Mouse (Mus musculus) heart, embryonic 10.5 days (tissue): ENCODE measurements at regions not wholly inside any gene's neighbourhood (a gene's known extent, or its start where the extent isn't known, plus 50 kb on each side); places are given as distances from the start of the nearest gene placed in this dataset.
A peak's percentile ranks its signal among the peaks of the same experiment; 100 is the strongest.

Experiments used
- DNase-seq: peaks from one replicate; pipeline ENCODE4 v3.0.0-alpha.2; 2017; ENCODE audit warnings: low spot score
- H3K27ac ChIP-seq: fragments of 300-500 bp; sonication (generic); 2 replicates; pipeline ENCODE4 v1.5.1; 2016; ENCODE audit warnings: mild to moderate bottlenecking
- H3K27me3 ChIP-seq: fragments of 300-500 bp; sonication (generic); 2 replicates; pipeline ENCODE4 v1.6.1; 2016; ENCODE audit warnings: mild to moderate bottlenecking; ENCODE audit not compliant: poor library complexity, insufficient read depth, severe bottlenecking
- H3K36me3 ChIP-seq: fragments of 300-500 bp; sonication (generic); 2 replicates; pipeline ENCODE4 v1.6.1; 2016; ENCODE audit warnings: mild to moderate bottlenecking, moderate library complexity
- H3K4me1 ChIP-seq: fragments of 300-500 bp; sonication (generic); 2 replicates; pipeline ENCODE4 v1.6.1; 2016; ENCODE audit warnings: mild to moderate bottlenecking
- H3K4me3 ChIP-seq: fragments of 300-500 bp; sonication (generic); 2 replicates; pipeline ENCODE4 v1.5.1; 2016; ENCODE audit warnings: mild to moderate bottlenecking, moderate library complexity
- H3K9me3 ChIP-seq: fragments of 300-500 bp; sonication (generic); 2 replicates; pipeline ENCODE4 v1.6.1; 2016; ENCODE audit warnings: mild to moderate bottlenecking, moderate library complexity
- WGBS: fragments of 180-500 bp; shearing (Covaris S2); methylation state at CpG from one replicate; pipeline ENCODE4 v1.1.7; 2016; 5-methylcytosine and 5-hydroxymethylcytosine counted together

- Histone ChIP-seq H3K27ac (no peak overlapping the region), H3K27me3 (peaks cover 10% of the 10 kb centered on the region; the same call in 1 of the 2 replicates)
These were observed 127.5 kb upstream of the Ankrd55 start for GRCm38 (mm10) chr13:112160726-112161125.

GRCm38 (mm10) chr13:112161886-112162285, 126.4 kb upstream of the Ankrd55 start:
- Histone ChIP-seq H3K27ac (no peak overlapping the region), H3K36me3 (no peaks in the 10 kb centered on the region), H3K27me3 (peaks cover 10% of the 10 kb centered on the region; the same call in 1 of the 2 replicates), H3K9me3 (no peaks in the 10 kb centered on the region), H3K4me1 (peaks cover 23% of the 10 kb centered on the region), H3K4me3 (no peak overlapping the region)
- DNase-seq, result no peak
- 80% methylated on average over 2 of the region's 2 CpGs for WGBS

More at GRCm38 (mm10) chr13:112160726-112161125, 127.5 kb upstream of the Ankrd55 start:
- no peaks in the 10 kb centered on the region for H3K9me3 ChIP-seq
- 76% methylated on average over 2 of the region's 2 CpGs for WGBS
- DNase-seq, result no peak
- H3K4me1 ChIP-seq, result peaks cover 18% of the 10 kb centered on the region
- no peak overlapping the region for H3K4me3 ChIP-seq
- no peaks in the 10 kb centered on the region for H3K36me3 ChIP-seq

DNA sequence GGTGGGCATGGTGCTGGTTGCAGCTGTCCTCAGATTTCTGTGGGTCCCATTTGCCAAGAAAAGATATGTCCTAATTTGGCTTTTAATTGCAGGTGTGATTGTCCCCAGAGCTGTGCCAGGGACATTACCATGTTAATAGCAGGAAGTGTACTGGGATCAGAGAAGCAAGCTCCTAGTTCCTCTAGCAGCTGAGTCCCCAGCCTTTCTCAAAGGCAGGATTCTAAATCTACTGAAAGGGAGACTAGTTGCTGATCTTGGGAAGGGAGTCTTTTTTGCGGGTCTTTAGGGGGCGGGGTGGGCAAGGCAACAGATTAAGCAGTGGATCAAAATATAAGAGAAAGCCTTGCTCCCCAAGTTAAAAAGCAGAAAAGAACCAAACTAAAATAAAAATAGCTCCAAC, 122.3 kb upstream of the Ankrd55 start:
- no peak overlapping the region for H3K4me3 ChIP-seq
- 78% methylated on average over 2 of the region's 2 CpGs for WGBS
- H3K36me3 ChIP-seq, result no peaks in the 10 kb centered on the region
- no peaks in the 10 kb centered on the region for H3K9me3 ChIP-seq
- H3K4me1 ChIP-seq, result peaks cover 8% of the 10 kb centered on the region; the same call in 1 of the 2 replicates
- DNase-seq, result peak; percentile 9
- peaks cover 10% of the 10 kb centered on the region; the same call in 1 of the 2 replicates for H3K27me3 ChIP-seq
- no peak overlapping the region for H3K27ac ChIP-seq

GRCm38 (mm10) chr13:112166338-112166802, 121.9 kb upstream of the Ankrd55 start:
- Histone ChIP-seq H3K27ac (no peak overlapping the region), H3K9me3 (no peaks in the 10 kb centered on the region), H3K27me3 (peaks cover 10% of the 10 kb centered on the region; the same call in 1 of the 2 replicates), H3K36me3 (no peaks in the 10 kb centered on the region), H3K4me3 (no peak overlapping the region), H3K4me1 (0 out of 2 replicates have a peak, but pooled peaks cover 8% of the 10 kb centered on the region)
- 68% methylated on average over 10 of the region's 10 CpGs for WGBS
- DNase-seq, result peak; percentile 47

GRCm38 (mm10) chr13:112168468-112168867, 119.8 kb upstream of the Ankrd55 start:
- 79% methylated on average over 3 of the region's 3 CpGs for WGBS

GRCm38 (mm10) chr13:112170872-112171271, 117.4 kb upstream of the Ankrd55 start:
- H3K36me3 ChIP-seq, result no peaks in the 10 kb centered on the region
- WGBS, result 86% methylated on average over 3 of the region's 3 CpGs
- peak; percentile 24 for DNase-seq
- H3K27me3 ChIP-seq, result no peaks in the 10 kb centered on the region
- H3K9me3 ChIP-seq, result no peaks in the 10 kb centered on the region
- H3K27ac ChIP-seq, result no peak overlapping the region
- peaks cover 8% of the 10 kb centered on the region; the same call in 1 of the 2 replicates for H3K4me1 ChIP-seq
- H3K4me3 ChIP-seq, result no peak overlapping the region

More at GRCm38 (mm10) chr13:112168468-112168867, 119.8 kb upstream of the Ankrd55 start:
- Histone ChIP-seq H3K27ac (no peak overlapping the region), H3K4me1 (peaks cover 8% of the 10 kb centered on the region; the same call in 1 of the 2 replicates), H3K9me3 (no peaks in the 10 kb centered on the region), H3K36me3 (no peaks in the 10 kb centered on the region), H3K27me3 (peaks cover 4% of the 10 kb centered on the region; the same call in 1 of the 2 replicates), H3K4me3 (no peak overlapping the region)
- DNase-seq, result peak; percentile 6

DNA sequence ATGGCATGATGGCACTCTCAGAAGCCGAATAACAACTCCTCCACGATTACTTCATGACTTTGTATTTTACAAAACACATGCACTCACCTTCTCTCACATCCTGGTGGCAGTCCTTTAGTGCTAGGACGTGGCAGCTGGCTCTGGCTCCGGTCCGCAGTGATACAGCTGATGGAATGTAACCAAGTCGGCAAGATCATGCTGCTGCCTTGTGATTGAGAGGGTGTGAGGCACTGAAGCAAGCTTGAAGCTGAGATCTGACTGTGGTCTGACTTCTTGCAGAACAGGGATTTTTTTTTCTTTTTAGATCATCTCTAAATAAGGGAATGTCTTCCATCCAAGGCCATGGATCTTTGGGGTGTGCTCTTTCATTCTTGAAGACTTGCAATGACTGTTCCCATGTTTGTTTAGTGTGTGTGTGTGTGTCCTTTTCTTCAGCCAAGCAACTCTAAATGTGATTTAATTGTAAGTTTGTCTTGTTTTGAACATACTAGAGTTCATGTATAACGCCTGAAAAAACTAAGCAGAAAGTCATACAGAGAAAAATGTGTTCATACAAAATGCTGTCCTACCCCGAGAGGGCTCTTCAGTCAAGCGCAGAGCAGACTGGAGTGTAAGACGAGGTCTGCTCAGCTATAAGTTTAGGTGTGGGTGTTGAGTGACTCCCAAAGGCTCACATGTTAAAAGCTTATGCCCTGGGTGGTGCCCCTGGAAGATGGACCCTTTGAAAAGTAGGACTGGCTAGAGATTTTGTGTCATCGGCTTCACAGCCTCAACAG, 116.1 kb upstream of the Ankrd55 start:
- Histone ChIP-seq H3K36me3 (no peaks in the 10 kb centered on the region), H3K27me3 (no peaks in the 10 kb centered on the region), H3K4me3 (no peak overlapping the region), H3K9me3 (no peaks in the 10 kb centered on the region), H3K27ac (no peak overlapping the region), H3K4me1 (peaks cover under 1% of the 10 kb centered on the region; the same call in 1 of the 2 replicates)
- WGBS, result 65% methylated on average over 11 of the region's 11 CpGs
- no peak for DNase-seq

DNA sequence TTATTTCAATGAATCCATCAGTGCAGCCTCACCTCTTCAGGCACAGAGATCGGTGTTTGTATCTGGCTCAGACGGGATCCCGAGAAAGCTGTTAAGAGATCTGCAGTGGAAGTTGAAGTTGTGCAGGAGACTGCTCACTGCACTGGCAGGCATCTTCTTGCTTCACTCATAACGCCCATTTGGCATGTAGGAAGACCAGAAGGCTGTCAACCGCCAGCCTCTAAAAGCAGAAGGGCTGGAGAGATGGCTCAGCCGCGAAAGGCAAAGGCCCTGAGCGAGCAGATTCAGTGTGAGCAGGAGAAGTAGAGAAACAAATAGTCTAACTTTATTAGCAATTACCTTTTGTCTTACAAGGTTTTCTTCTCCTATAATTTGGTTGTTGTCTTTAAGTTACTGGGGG, 114.3 kb upstream of the Ankrd55 start:
- 71% methylated on average over 8 of the region's 8 CpGs for WGBS
- no peaks in the 10 kb centered on the region; the same call in 1 of the 2 replicates for H3K4me1 ChIP-seq
- DNase-seq, result no peak
- H3K27ac ChIP-seq, result no peak overlapping the region
- no peaks in the 10 kb centered on the region for H3K27me3 ChIP-seq
- no peaks in the 10 kb centered on the region for H3K36me3 ChIP-seq
- no peak overlapping the region for H3K4me3 ChIP-seq
- H3K9me3 ChIP-seq, result no peaks in the 10 kb centered on the region

GRCm38 (mm10) chr13:112178031-112178430, 110.2 kb upstream of the Ankrd55 start:
- no peaks in the 10 kb centered on the region for H3K36me3 ChIP-seq
- 80% methylated on average over 4 of the region's 4 CpGs for WGBS

GRCm38 (mm10) chr13:112183996-112184395, 104.3 kb upstream of the Ankrd55 start:
- Histone ChIP-seq H3K9me3 (no peaks in the 10 kb centered on the region), H3K4me1 (peaks cover 45% of the 10 kb centered on the region), H3K4me3 (no peak overlapping the region), H3K27ac (no peak overlapping the region), H3K36me3 (no peaks in the 10 kb centered on the region), H3K27me3 (no peaks in the 10 kb centered on the region)
- WGBS, result 87% methylated on average over 10 of the region's 10 CpGs
- peak; percentile 71 for DNase-seq

More at GRCm38 (mm10) chr13:112178031-112178430, 110.2 kb upstream of the Ankrd55 start:
- no peaks in the 10 kb centered on the region for H3K27me3 ChIP-seq
- no peaks in the 10 kb centered on the region for H3K4me1 ChIP-seq
- DNase-seq, result peak; percentile 66
- no peak overlapping the region for H3K4me3 ChIP-seq
- H3K9me3 ChIP-seq, result no peaks in the 10 kb centered on the region
- H3K27ac ChIP-seq, result no peak overlapping the region

GRCm38 (mm10) chr13:112185116-112185515, 103.1 kb upstream of the Ankrd55 start:
- H3K27ac ChIP-seq, result peak overlapping the region; percentile 37; the same call in 1 of the 2 replicates
- H3K36me3 ChIP-seq, result no peaks in the 10 kb centered on the region
- H3K4me1 ChIP-seq, result peaks cover 51% of the 10 kb centered on the region
- peak; percentile 72 for DNase-seq
- no peak overlapping the region for H3K4me3 ChIP-seq
- no peaks in the 10 kb centered on the region for H3K27me3 ChIP-seq
- no peaks in the 10 kb centered on the region for H3K9me3 ChIP-seq
- 56% methylated on average over 12 of the region's 12 CpGs for WGBS

- H3K4me1 ChIP-seq, result peaks cover 63% of the 10 kb centered on the region
- H3K9me3 ChIP-seq, result no peaks in the 10 kb centered on the region
- no peaks in the 10 kb centered on the region for H3K27me3 ChIP-seq
- H3K27ac ChIP-seq, result 0 out of 2 replicates have a peak overlapping the region, but pooled peaks have one; percentile 22
- WGBS, result 39% methylated on average over 3 of the region's 3 CpGs
- no peak overlapping the region for H3K4me3 ChIP-seq
- DNase-seq, result no peak
- H3K36me3 ChIP-seq, result no peaks in the 10 kb centered on the region
These were observed 101.0 kb upstream of the Ankrd55 start for GRCm38 (mm10) chr13:112187226-112187625.

- no peak for DNase-seq
- Histone ChIP-seq H3K27ac (peak overlapping the region; percentile 17; the same call in 1 of the 2 replicates), H3K27me3 (no peaks in the 10 kb centered on the region), H3K4me1 (peaks cover 70% of the 10 kb centered on the region), H3K36me3 (no peaks in the 10 kb centered on the region), H3K9me3 (no peaks in the 10 kb centered on the region), H3K4me3 (no peak overlapping the region)
- 33% methylated on average over 7 of the region's 7 CpGs for WGBS
These were observed 99.9 kb upstream of the Ankrd55 start for GRCm38 (mm10) chr13:112188313-112188712.
